Comparison of ENCODE assay signal across 16 mouse cellular contexts in the genomic region with DNA sequence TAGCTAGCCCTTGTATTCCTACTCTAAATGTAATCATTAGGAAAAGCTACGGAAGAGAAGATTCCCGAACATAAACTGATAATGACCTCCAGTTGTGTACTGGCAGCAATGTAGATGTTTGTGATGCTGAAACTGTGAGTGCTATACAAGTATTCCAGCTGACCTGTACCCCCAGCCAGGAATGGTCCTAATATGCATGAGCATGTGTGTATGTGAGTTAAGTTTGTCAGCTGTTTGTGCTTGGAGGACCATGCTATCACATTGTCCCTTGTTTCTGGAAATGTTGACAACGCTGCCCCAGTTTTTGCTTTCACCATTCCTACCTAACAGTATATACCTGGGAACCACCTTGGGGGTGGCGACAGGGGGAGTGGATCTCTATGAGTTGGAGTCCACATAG.
"Had no signal": no experiment of that assay in that cellular context is flagged by ENCODE, and none has a peak within 500 bp of the region (broad histone marks: within the 10 kb centered on the region; RNA-seq: fewer than 3 reads in every experiment).

No protein-coding gene starts in this region.

- DNase-seq: retina, postnatal 1 day; right cerebral cortex, adult 18-20 months; right cerebral cortex, postnatal 14 days; right cerebral cortex, postnatal 25 days; right cerebral cortex, postnatal 4 days; spleen, adult 18-20 months; thymus, adult 18-20 months; thymus, adult 2 months; thymus, postnatal 14 days; thymus, postnatal 25 days; thymus, postnatal 36 days; thymus, postnatal 4 days had no signal

- H3K4me3 ChIP-seq: neural tube, embryonic 13.5 days; neural tube, embryonic 15.5 days; stomach, embryonic 15.5 days had no signal

- H3K27me3 ChIP-seq: neural tube, embryonic 13.5 days; neural tube, embryonic 15.5 days; stomach, embryonic 15.5 days had no signal

- H3K9ac ChIP-seq: neural tube, embryonic 13.5 days; neural tube, embryonic 15.5 days; stomach, embryonic 15.5 days had no signal

- H3K27ac ChIP-seq: neural tube, embryonic 13.5 days; neural tube, embryonic 15.5 days; stomach, embryonic 15.5 days; stomach, postnatal 0 days had no signal

- H3K9me3 ChIP-seq: neural tube, embryonic 13.5 days; neural tube, embryonic 15.5 days; stomach, embryonic 15.5 days had no signal

- H3K4me2 ChIP-seq: neural tube, embryonic 13.5 days; neural tube, embryonic 15.5 days; stomach, embryonic 15.5 days had no signal

- H3K4me1 ChIP-seq: neural tube, embryonic 13.5 days; neural tube, embryonic 15.5 days; stomach, embryonic 15.5 days had no signal
